Mouse (Mus musculus): Measurements from ENCODE around the gene Apoa5. TPM values are rescaled to one million over a fixed set of nuclear protein-coding genes. Genes with fewer than 3 reads are reported as not detected.

The Apoa5 gene
- not detected in 2 replicates for polyA plus RNA-seq (2012)

DNA sequence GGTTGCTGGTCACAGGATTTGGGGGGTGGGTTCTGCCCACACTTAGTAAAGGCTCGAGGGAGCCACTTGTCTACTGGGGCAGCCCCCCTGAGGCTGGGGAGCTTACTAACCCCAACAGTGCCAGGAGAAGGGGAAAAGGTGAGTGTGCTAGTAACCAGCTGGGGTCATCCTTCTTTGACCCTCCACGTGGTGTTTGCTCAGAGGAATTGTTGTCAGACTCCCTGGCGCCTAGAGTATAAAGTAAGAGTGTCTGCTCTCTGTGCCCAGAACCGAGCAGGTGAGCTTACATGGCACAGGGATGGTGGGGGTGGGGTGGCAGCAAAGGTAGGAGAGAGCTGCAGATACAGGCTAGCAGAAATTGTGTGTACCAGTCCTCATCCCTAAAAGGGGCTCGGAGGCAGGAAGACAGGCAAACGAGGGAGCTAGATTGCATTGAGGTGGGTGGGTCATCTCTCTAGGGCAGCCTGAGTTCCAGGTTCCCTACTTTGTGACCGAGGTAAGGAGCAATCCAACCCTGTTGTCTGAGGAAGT is at the start of gene Apoa5:
Apoa5 (plus strand) TSS at position 291 of the 531 bp plus-strand sequence.
- TF ChIP-seq GATA1 (IDR thresholded peaks at IDR 0.05; ENCODE audit: low read length): no peak

DNA sequence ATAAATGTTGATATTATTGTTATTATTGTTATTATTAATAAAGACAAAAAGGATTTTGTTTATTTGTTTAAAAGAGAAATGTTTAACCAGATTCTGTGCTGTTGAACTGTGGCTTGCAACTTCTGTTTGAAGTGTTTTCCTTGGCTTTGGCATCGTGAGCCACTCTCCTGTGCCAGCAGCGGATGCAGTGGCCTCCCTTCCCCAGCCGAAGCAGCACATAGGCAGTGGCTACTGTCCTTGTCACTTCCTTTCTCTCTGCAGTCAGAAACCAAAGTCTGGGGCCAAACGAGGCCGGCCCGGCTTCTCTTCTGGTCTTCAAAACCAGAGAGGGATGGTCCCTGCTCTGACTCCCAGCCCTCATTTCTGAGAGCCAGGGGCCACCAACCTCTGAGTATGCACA is 45.3 kb upstream of the Apoa5 start:
- TF ChIP-seq GATA1 (IDR thresholded peaks at IDR 0.05; ENCODE audit: low read length): no peak

- no peak for TF ChIP-seq GATA1 (IDR thresholded peaks at IDR 0.05; ENCODE audit: low read length)
Measured at GRCm38 (mm10) chr9:46224101-46224500, 44.3 kb upstream of the Apoa5 start.

GRCm38 (mm10) chr9:46224945-46225660 is 43.3 kb upstream of the Apoa5 start:
- no peak for TF ChIP-seq GATA1 (IDR thresholded peaks at IDR 0.05; ENCODE audit: low read length)

DNA sequence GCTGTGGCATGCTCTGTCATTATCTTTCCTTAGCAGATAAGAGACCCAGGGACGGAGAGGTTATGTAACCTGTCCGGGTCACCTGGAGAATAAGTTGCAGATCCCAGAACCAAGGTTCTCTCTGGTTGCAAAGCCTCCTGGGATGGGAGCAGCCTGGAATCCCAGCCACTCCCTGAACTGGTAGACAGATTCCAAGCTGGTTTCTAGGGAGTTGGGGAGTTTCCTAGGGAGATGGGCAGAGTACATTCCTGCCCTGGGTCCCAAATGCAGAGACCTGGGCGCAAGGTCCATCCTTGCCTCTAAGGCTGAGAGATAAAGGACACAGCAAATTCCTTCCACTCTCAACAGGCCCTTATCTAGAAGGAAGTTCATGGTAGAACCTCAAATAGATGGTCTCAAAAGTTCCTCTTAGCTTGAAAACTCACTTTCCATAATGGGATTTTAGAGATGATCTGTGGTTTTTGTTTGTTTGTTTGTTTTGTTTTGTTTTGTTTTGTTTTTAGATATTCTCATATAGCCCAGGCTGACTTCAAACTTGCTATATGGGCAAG is 41.3 kb upstream of the Apoa5 start:
- no peak for TF ChIP-seq GATA1 (IDR thresholded peaks at IDR 0.05; ENCODE audit: low read length)

DNA sequence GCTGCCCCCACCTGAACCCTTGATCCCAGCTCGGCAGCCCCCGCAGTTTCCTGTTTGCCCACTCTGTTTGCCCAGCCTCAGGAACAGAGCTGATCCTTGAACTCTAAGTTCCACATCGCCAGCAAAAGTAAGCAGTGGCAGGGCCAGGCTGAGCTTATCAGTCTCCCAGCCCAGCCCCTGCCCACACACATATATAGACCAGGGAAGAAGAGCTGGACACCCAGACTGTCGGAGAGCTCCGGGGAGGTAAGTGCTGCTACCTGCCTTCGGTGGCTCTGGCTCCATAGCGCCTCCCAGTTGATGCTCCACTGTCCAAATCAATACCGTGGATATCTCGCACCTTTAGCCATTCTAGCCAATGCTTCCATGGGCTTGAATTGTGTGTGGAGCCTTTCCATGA is 39.9 kb upstream of the Apoa5 start, which contains the start of gene Apoa1:
Apoa1 (plus strand) TSS at position 90 of the 400 bp plus-strand sequence.
- TF ChIP-seq GATA1 (IDR thresholded peaks at IDR 0.05; ENCODE audit: low read length): no peak

- no peak for TF ChIP-seq GATA1 (IDR thresholded peaks at IDR 0.05; ENCODE audit: low read length)
Measured at GRCm38 (mm10) chr9:46229573-46230449, 38.6 kb upstream of the Apoa5 start.

- TF ChIP-seq GATA1 (IDR thresholded peaks at IDR 0.05; ENCODE audit: low read length): no peak
Measured at GRCm38 (mm10) chr9:46230450-46230975, 37.9 kb upstream of the Apoa5 start.

DNA sequence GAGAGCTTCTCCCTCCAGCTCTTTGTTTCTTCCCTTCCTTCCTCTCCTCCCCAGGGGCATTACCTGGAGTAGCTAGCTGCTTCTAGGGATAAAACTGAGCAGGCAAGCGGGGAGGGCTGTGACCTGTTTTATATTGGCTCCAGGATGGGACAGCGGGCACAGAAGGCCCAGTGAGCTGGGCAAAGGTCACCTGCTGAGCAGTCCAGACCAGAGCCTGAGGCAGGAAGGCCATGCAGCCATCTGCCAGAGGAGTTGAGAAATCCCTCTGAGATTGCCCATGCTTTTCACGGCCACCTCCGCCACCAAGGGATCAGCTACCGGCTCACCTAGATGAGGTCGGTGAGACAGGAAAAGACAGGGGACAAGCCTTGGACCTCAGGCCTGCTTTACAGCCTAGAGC is 33.2 kb upstream of the Apoa5 start:
- no peak for TF ChIP-seq GATA1 (IDR thresholded peaks at IDR 0.05; ENCODE audit: low read length)

GRCm38 (mm10) chr9:46235596-46235648 is 33.0 kb upstream of the Apoa5 start, which contains the start of gene Apoc3:
Apoc3 (minus strand) TSS chr9:46235636.
- no peak for TF ChIP-seq GATA1 (IDR thresholded peaks at IDR 0.05; ENCODE audit: low read length)

DNA sequence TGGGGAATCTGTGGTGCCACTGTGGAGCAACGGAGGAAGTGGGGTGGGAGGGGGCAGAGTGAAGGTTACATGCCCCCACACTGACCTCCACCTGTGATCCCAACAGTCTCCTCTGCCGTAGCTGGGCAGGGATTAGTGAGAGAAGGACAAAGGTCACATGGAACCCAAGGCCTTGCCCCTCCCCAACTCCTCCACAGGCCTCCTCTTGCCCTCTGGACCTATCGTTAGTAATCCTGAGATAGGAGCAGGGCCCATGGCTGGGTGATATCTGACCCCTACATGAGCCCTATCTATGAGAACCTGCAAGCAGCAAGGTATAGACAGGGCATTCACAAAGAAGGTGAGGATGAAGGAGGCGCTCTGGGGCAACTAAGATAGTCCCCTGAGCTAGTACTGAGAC is 32.8 kb upstream of the Apoa5 start:
- TF ChIP-seq GATA1 (IDR thresholded peaks at IDR 0.05; ENCODE audit: low read length): no peak

GRCm38 (mm10) chr9:46238850-46239249 is 29.6 kb upstream of the Apoa5 start:
- no peak for TF ChIP-seq GATA1 (IDR thresholded peaks at IDR 0.05; ENCODE audit: low read length)

DNA sequence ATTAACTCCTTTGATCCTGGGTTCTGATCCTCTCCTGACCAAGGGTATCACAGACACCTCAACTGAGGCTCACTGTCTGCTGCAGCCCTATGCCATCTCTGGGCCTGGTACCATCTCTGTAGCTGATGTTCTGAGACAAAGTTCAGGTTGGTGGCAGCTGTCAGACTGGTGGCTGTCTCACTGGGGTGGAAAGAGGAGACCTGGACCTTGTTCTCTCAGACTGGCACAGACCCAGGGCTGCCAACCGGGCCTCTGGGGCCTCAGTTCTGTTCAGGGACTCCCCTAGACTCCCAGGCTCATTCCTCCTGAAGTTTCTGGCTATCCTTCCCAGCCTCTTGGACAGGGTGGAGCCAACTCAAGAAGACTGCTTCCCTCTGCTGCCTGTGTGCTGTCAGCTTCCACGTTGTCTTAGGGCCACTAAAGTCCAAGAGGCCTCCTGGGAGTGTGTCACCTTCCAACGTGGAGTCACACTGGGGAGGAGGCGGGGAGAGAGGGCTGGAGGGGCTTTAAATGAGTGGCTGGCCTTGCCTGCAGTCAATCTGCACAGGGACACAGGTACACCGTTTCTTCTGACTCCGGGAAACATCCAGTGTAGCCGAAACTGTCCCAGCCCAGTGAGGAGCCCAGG is 27.8 kb upstream of the Apoa5 start, which contains the start of gene Apoa4:
Apoa4 (plus strand) TSS at position 171 of the 628 bp plus-strand sequence.
- no peak for TF ChIP-seq GATA1 (IDR thresholded peaks at IDR 0.05; ENCODE audit: low read length)

DNA sequence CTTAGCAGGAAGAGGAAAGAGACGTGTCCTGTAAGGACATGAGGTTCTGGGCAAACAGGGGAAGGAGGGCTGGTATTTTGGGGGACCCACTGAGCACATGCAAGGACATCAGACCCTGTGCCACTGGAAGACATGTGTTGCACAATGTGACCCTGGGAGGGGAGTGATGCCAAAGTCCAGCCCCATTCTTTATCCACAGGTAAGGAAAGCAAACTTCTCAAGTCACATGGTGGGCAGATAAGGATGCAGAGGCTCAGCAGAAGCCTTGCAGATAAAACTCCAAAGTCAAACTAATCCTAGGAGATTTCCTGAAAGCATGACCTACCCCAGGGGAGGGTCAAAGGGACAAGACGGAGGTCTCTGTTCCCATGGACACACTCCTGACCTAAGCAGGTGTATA is 26.6 kb upstream of the Apoa5 start:
- TF ChIP-seq GATA1 (IDR thresholded peaks at IDR 0.05; ENCODE audit: low read length): no peak

- TF ChIP-seq GATA1 (IDR thresholded peaks at IDR 0.05; ENCODE audit: low read length): no peak
Measured at GRCm38 (mm10) chr9:46243122-46243521, 25.3 kb upstream of the Apoa5 start.

DNA sequence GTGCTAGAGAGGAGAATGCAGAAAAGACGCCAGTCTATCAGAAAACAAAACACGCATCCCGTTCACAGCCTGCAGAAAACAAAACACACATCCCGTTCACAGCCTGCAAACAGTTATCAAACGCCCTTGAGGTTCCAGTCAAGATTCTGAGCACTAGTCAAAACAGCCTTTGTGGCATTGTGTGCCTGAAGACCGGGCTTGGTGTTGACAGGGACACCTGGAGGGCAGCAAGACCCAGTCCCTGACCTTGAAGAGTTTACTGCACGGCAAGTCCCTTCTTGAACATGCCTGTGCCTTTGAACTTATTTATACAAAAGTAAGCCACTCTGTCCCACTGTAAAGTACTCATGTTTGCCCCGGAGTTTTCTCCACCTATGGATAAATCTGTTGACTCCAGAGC is 24.8 kb upstream of the Apoa5 start:
- TF ChIP-seq GATA1 (IDR thresholded peaks at IDR 0.05; ENCODE audit: low read length): no peak
